Mouse (Mus musculus) lung, adult 2 months (tissue): Measurements from ENCODE around the gene Skp2.

ENCODE experiments used
- CTCF ChIP-seq: fragments of 200-500 bp; IDR thresholded peaks from 2 replicates; pipeline ENCODE4 v1.5.1; 2011; ENCODE audit warnings: mild to moderate bottlenecking, low read length, control low read depth; ENCODE audit not compliant: insufficient read depth
- POLR2A ChIP-seq: fragments of 200-500 bp; IDR thresholded peaks from 2 replicates; pipeline ENCODE4 v1.6.1; 2011; ENCODE audit warnings: low read depth, mild to moderate bottlenecking, control low read depth, low read length, borderline replicate concordance; ENCODE audit errors: extremely low read depth

DNA sequence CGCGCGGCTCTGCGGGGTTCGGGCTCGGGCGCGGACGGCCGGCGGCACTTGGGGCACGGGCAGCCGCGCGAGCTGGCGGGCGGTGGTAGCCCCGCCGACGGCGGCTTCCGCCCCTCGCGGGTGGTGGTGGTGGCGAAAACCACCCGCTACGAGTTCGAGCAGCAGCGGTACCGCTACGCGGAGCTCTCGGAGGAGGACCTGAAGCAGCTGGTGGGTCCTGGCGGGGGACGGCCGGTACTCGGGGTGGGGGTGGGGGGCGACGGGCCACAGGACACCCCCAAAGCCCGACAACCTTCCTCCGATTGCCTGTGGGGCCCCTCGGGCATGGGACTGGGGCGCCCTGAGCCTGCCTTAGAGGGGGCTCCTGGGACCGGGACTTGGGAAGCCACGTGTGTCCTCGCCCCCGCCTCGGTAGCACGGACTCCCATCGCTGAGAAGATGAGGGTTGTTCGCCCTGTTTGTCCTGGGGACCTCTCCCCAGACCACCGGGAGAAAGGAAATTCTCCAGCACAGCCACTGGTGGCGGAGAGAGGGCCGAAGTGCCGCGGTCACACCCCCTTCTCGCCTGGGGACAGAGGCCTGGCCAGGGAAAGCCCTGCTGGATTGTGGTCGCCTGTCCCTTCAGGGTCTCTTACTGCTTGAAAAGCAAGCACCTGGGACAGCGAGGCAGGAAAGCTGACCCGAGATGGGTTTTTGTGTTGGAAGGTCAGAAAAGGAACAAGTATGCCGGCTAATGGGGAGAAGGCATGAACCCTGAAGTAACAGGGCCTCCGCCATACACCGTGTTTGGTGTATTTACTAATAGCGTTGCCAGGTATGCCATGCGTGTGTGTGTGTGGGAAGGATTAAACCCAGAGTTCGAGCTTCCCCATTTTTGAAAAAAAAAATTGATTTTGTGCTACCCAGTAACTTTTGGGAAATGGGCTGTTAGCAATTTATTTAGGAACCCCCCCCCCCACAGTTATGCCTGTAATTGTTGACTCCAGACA, 83.4 kb downstream of the Skp2 start:
- TF ChIP-seq POLR2A (no peak), CTCF (no peak)
